Mouse (Mus musculus) liver, embryonic 11.5 days (tissue): ENCODE measurements at regions not wholly inside any gene's neighbourhood (a gene's known extent, or its start where the extent isn't known, plus 50 kb on each side); places are given as distances from the start of the nearest gene placed in this dataset.

Experiments used
- ATAC-seq: fragments of 200-750 bp; cut with Nextera tagmentation; replicated peaks from 2 replicates; pipeline ENCODE4 v1.8.0; 2017; ENCODE audit warnings: moderate number of reproducible peaks, mild to moderate bottlenecking, moderate TSS enrichment, moderate library complexity; ENCODE audit not compliant: low FRiP score
- DNase-seq: peaks from one replicate; pipeline ENCODE4 v3.0.0-alpha.2; 2017; ENCODE audit warnings: low spot score
- H3K27ac ChIP-seq: fragments of 300-500 bp; sonication (generic); 2 replicates; pipeline ENCODE4 v1.5.1; 2014; ENCODE audit warnings: mild to moderate bottlenecking, low read depth, low read length, control low read depth
- H3K27me3 ChIP-seq: fragments of 300-500 bp; sonication (generic); replicated peaks from 2 replicates; pipeline ENCODE4 v1.6.1; 2014; ENCODE audit warnings: low read length, mixed read lengths; ENCODE audit not compliant: control insufficient read depth, insufficient read depth
- H3K36me3 ChIP-seq: fragments of 300-500 bp; sonication (generic); 2 replicates; pipeline ENCODE4 v1.6.1; 2014; ENCODE audit warnings: mild to moderate bottlenecking, low read length, moderate library complexity, mixed read lengths; ENCODE audit not compliant: control insufficient read depth, insufficient read depth
- H3K4me1 ChIP-seq: fragments of 300-500 bp; sonication (generic); replicated peaks from 2 replicates; pipeline ENCODE4 v1.6.1; 2014; ENCODE audit warnings: low read length, mixed read lengths; ENCODE audit not compliant: control insufficient read depth, insufficient read depth
- H3K4me2 ChIP-seq: fragments of 300-500 bp; sonication (generic); 2 replicates; pipeline ENCODE4 v1.6.1; 2014; ENCODE audit warnings: mild to moderate bottlenecking, control low read depth, moderate library complexity
- H3K4me3 ChIP-seq: fragments of 300-500 bp; sonication (generic); 2 replicates; pipeline ENCODE4 v1.5.1; 2014; ENCODE audit warnings: low read depth, low read length, control low read depth
- H3K9ac ChIP-seq: fragments of 300-500 bp; sonication (generic); 2 replicates; pipeline ENCODE4 v1.6.1; 2014; ENCODE audit warnings: low read depth, low read length, control low read depth
- H3K9me3 ChIP-seq: fragments of 300-500 bp; sonication (generic); 2 replicates; pipeline ENCODE4 v1.6.1; 2016; ENCODE audit warnings: low read length, inconsistent platforms, mixed read lengths; ENCODE audit not compliant: control insufficient read depth
- WGBS: fragments of 180-500 bp; shearing (Covaris S2); extraction: QIAGEN DNeasy Blood & Tissue Kit; methylation state at CpG from one replicate; pipeline ENCODE4 v1.1.7; 2014; 5-methylcytosine and 5-hydroxymethylcytosine counted together

DNA sequence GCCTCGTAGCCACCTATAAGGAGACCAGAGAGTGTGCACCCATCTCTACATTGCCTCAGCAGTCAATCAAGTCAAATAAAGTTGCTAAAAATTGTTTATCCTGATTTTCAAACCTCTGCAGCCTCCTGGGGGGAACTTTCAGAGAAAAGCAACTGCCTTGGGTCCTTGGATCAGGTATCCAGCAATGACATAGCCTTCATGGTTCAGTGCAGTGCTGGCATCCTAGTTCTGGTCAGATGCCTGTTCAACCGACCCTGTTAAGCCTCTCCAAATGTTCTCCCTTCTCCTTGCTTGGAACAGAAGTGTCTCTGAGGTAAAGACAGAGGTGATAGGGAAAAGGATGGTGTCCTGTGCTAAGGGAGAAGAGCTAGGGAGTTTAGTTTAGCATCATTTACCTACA is 64.7 kb upstream of the Ppm1h start:
- no peaks in the 10 kb centered on the region for H3K9me3 ChIP-seq
- 70% methylated on average over 2 of the region's 2 CpGs for WGBS
- H3K4me1 ChIP-seq = no peaks in the 10 kb centered on the region; the same call in 1 of the 2 replicates
- DNase-seq (no peak), ATAC-seq (no peak)
- H3K4me2 ChIP-seq = no peak overlapping the region
- H3K27ac ChIP-seq = no peak overlapping the region
- no peak overlapping the region for H3K4me3 ChIP-seq
- H3K27me3 ChIP-seq = no peaks in the 10 kb centered on the region
- no peaks in the 10 kb centered on the region for H3K36me3 ChIP-seq
- H3K9ac ChIP-seq = no peak overlapping the region

- H3K9me3 ChIP-seq = no peaks in the 10 kb centered on the region
- DNase-seq = no peak
- 48% methylated on average over 3 of the region's 3 CpGs for WGBS
- no peaks in the 10 kb centered on the region for H3K27me3 ChIP-seq
- no peaks in the 10 kb centered on the region; the same call in 1 of the 2 replicates for H3K4me1 ChIP-seq
- no peak overlapping the region for H3K4me2 ChIP-seq
- H3K9ac ChIP-seq = no peak overlapping the region
- ATAC-seq = peak; percentile 29; the same call in 1 of the 2 replicates
- H3K27ac ChIP-seq = no peak overlapping the region
- no peaks in the 10 kb centered on the region for H3K36me3 ChIP-seq
- no peak overlapping the region for H3K4me3 ChIP-seq
These were observed 63.8 kb upstream of the Ppm1h start for GRCm38 (mm10) chr10:122614720-122615119.

DNA sequence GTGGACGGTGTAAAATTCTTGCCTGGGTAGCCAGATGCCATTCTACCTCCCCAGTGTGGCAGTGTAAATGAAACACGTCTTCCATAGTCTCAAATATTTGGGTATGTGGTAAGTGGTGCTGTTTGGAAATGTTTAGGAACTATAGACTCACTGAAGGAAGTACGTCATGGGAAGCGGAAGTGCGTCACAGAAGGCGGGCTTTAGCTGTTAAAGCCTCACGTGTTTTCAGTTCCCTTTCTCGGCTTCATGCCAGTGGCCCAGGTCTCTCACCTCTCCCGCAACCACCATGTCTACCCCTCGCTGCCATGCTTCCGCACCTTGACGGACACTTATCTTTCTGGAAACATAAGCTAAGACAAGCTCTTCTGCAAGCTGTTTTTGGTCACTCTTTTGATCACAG is 62.9 kb upstream of the Ppm1h start:
- H3K27me3 ChIP-seq = no peaks in the 10 kb centered on the region
- H3K36me3 ChIP-seq = no peaks in the 10 kb centered on the region
- H3K27ac ChIP-seq = no peak overlapping the region
- no peaks in the 10 kb centered on the region; the same call in 1 of the 2 replicates for H3K4me1 ChIP-seq
- H3K4me3 ChIP-seq = no peak overlapping the region
- WGBS = 88% methylated on average over 12 of the region's 12 CpGs
- no peak overlapping the region for H3K4me2 ChIP-seq
- no peak for ATAC-seq
- DNase-seq = no peak
- no peaks in the 10 kb centered on the region for H3K9me3 ChIP-seq
- no peak overlapping the region for H3K9ac ChIP-seq

DNA sequence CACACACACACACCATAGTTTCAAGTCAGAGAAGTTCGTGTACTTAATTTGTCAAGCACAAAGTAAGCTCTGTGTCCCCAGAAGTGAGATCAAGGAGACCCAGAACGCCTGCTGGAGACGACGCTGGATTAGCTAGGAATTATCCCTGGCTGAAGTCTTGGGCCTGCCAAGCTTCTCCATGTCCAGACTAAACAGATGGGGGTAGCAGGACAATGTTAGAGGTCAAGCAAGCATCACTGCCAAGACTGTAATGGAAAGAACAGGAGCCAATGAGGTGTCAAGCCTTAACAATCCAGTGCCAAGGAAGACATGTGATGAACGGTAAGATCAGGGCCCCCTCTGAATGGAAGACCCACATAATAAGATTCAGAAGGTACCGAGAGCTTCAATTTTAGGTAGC is 62.2 kb upstream of the Ppm1h start:
- no peaks in the 10 kb centered on the region; the same call in 1 of the 2 replicates for H3K4me1 ChIP-seq
- H3K36me3 ChIP-seq = no peaks in the 10 kb centered on the region
- no peak overlapping the region for H3K4me3 ChIP-seq
- no peaks in the 10 kb centered on the region for H3K27me3 ChIP-seq
- ATAC-seq (no peak), DNase-seq (no peak)
- H3K27ac ChIP-seq = no peak overlapping the region
- no peaks in the 10 kb centered on the region for H3K9me3 ChIP-seq
- WGBS = 84% methylated on average over 6 of the region's 6 CpGs
- no peak overlapping the region for H3K9ac ChIP-seq
- no peak overlapping the region for H3K4me2 ChIP-seq

DNA sequence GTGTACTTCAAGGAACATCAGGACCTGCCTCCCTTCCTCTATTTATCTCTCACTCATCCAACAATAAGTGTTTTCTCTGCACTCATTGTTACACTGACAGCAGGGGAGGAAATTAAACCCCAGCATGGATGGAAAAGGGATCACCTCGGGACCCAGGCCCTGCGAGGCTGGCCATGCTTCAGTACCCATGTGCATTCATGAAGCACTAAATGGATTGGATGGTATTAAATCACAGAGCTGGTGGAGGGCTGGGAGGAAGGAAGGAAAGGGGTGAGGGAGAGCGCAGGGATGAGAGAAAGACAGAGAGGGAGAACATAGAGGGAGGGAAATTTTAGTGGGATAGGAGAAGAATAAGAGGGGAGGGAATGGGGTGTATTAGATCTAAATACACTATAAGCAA is 59.7 kb upstream of the Ppm1h start:
- Histone ChIP-seq H3K27ac (no peak overlapping the region), H3K27me3 (no peaks in the 10 kb centered on the region), H3K4me2 (no peak overlapping the region), H3K4me3 (no peak overlapping the region), H3K9ac (no peak overlapping the region), H3K36me3 (no peaks in the 10 kb centered on the region), H3K9me3 (no peaks in the 10 kb centered on the region), H3K4me1 (no peaks in the 10 kb centered on the region; the same call in 1 of the 2 replicates)
- no peak for ATAC-seq
- 82% methylated on average over 3 of the region's 3 CpGs for WGBS
- DNase-seq = no peak

GRCm38 (mm10) chr10:122619406-122620116 is 59.0 kb upstream of the Ppm1h start:
- peak; percentile 47; the same call in 1 of the 2 replicates for ATAC-seq
- H3K9me3 ChIP-seq = no peaks in the 10 kb centered on the region
- no peak overlapping the region for H3K27ac ChIP-seq
- no peaks in the 10 kb centered on the region for H3K27me3 ChIP-seq
- H3K4me3 ChIP-seq = no peak overlapping the region
- no peaks in the 10 kb centered on the region for H3K4me1 ChIP-seq
- no peak for DNase-seq
- WGBS = 60% methylated on average over 16 of the region's 16 CpGs
- H3K9ac ChIP-seq = no peak overlapping the region
- no peak overlapping the region for H3K4me2 ChIP-seq
- H3K36me3 ChIP-seq = no peaks in the 10 kb centered on the region
